In genomic region chr9:89208939-89209338, GRCm38 (mm10) we compare ENCODE assay signal across 8 mouse cellular contexts. TPM values are rescaled to one million over a fixed set of nuclear protein-coding genes. Genes with fewer than 3 reads are reported as not detected.
"Had no signal": no experiment of that assay in that cellular context is flagged by ENCODE, and none has a peak within 500 bp of the region (broad histone marks: within the 10 kb centered on the region; RNA-seq: fewer than 3 reads in every experiment).

No protein-coding gene starts in this region.

RNA-seq across cellular contexts. Expression of gene Gm29094, which starts 9.8 kb away (rescaled TPM):
- polyA plus RNA-seq: lung, adult 2 months; lung, embryonic 15.5 days; midbrain, embryonic 12.5 days; midbrain, embryonic 16.5 days; myocyte; neural tube, embryonic 11.5 days; small intestine, adult 2 months; stomach, embryonic 14.5 days had no signal

RNA-seq across cellular contexts. Expression of gene Bcl2a1b, which starts 9.9 kb away (rescaled TPM):
- polyA plus RNA-seq: myocyte had no signal
